Mouse (Mus musculus) kidney, adult 2 months (tissue): Measurements from ENCODE around the gene Elf3.

ENCODE experiments used
- CTCF ChIP-seq: fragments of 200-500 bp; conservative IDR thresholded peaks from 2 replicates; pipeline ENCODE4 v1.5.1; 2011; ENCODE audit warnings: low read depth, mild to moderate bottlenecking, control low read depth, low read length, moderate library complexity, mixed read lengths; ENCODE audit not compliant: insufficient read depth, insufficient read length
- POLR2A ChIP-seq: fragments of 200-500 bp; IDR thresholded peaks from one replicate; pipeline ENCODE4 v1.6.1; 2011; ENCODE audit warnings: low read depth, low read length, control low read depth

- TF ChIP-seq CTCF (no peak), POLR2A (no peak)
Measured at GRCm38 (mm10) chr1:135281841-135282240, 23.5 kb upstream of the Elf3 start.
